Mouse (Mus musculus): ENCODE measurements at regions not wholly inside any gene's neighbourhood (a gene's known extent, or its start where the extent isn't known, plus 50 kb on each side); places are given as distances from the start of the nearest gene placed in this dataset.
"Not testable (repeated sequence)": the region's sequence is repeated elsewhere in the genome, so short reads cannot be mapped to it uniquely, and the experiment has no call there.

- DNase-seq; intact Hi-C loops (cut with DNase I; ENCODE audit: low total_unique reads): not testable (repeated sequence)
Measured at GRCm38 (mm10) chr3:59563486-59564006, 166.0 kb upstream of the Gm5538 start.

DNA sequence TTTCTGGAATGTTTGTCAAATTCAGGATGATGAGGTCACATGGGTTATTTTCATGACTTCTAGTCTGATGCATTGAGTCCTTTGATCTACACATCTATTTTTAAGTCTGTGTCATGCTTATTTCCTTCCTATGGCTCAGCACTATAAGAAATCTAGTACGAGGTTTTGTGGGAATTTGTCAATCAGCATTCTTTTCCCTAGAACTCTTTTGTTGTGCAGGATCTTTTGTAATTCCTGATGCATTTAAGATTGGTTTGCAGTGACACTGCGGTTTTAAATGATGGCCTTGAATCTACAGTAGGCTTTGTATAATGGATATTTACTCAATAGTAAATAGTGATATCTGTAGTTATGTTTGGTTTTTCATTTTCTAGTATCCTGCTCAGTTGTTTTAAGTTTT lies 187.0 kb upstream of the Gm5538 start:
- intact Hi-C loops (cut with DNase I; ENCODE audit: low total_unique reads) = no loop called here

GRCm38 (mm10) chr3:59540547-59540946 lies 189.0 kb upstream of the Gm5538 start:
- DNase-seq; intact Hi-C loops (cut with DNase I; ENCODE audit: low total_unique reads): not testable (repeated sequence)

More for the DNA sequence above, 187.0 kb upstream of the Gm5538 start:
- no peak for DNase-seq

- DNase-seq; intact Hi-C loops (cut with DNase I; ENCODE audit: low total_unique reads): not testable (repeated sequence)
Measured at GRCm38 (mm10) chr3:59539893-59540292, 189.7 kb upstream of the Gm5538 start.

DNA sequence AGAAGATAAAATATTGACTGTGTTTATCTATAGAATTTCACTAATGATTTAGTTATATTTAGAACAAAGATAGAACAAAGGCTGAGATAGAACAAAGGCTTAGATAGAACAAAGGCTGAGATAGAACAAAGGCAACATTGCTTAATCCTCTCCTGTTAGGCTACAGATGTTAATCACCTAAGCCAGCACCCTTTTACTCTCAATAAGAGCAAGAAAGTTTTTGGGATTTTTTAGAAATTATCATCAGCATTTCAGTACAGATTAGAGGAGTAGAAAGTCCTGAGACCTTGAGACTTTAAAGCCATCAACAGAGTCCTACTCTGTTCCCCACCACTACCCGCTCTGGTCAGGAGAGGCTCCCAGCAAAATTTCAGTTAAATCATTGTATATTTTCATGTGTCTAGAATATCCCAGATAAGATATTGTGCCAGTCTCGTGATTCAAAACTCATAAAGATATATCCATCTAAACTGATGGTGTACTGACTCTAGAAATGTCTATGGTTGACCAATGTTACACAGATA lies 187.2 kb upstream of the Igsf10 start:
- DNase-seq = no peak
- intact Hi-C loops (cut with DNase I; ENCODE audit: low total_unique reads) = no loop called here

GRCm38 (mm10) chr3:59530592-59531310 lies 186.6 kb upstream of the Igsf10 start:
- no peak for DNase-seq
- intact Hi-C loops (cut with DNase I; ENCODE audit: low total_unique reads) = no loop called here

DNA sequence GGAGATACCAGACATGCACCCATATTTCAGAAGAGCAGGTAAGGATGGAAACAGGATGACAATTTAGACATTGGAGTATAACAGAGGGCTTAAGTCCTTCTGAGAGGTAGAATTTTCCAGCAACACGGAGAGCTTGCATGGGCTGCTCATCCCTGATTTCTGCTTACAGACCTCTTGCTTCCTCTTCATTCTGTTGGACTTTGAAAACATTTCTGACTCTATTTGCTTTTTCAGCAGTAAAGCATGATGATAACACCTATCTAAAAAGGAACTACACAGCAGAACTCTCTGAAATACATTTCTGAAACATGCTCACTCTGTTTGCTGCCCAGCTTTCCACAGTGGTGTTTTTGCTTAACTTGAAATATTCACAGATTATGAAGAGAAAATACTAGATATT lies 176.6 kb upstream of the Igsf10 start:
- intact Hi-C loops (cut with DNase I; ENCODE audit: low total_unique reads) = no loop called here
- no peak for DNase-seq

- no peak for DNase-seq
- intact Hi-C loops (cut with DNase I; ENCODE audit: low total_unique reads) = no loop called here
Measured at GRCm38 (mm10) chr3:59478095-59478494, 133.9 kb upstream of the Igsf10 start.

GRCm38 (mm10) chr3:59477441-59478061 lies 133.4 kb upstream of the Igsf10 start:
- intact Hi-C loops (cut with DNase I; ENCODE audit: low total_unique reads) = no loop called here
- DNase-seq = no peak

DNA sequence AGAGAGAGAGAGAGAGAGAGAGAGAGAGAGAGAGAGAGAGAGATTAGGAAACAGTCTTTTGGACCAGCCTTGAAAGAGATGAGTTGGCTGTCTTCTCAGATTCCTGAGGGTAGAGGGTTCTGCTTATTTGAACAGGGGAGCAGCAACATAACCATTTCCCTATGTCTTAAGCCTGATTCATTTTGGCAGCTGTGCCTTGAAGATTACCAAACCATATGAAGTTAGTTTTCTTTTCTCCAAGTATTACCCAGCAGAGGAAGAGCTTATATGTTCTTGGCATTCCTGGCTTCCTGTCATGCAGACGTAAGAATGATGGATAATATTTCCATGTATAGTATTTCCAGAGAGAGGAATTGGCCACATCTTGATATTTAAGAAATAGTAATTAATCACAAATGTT lies 124.8 kb upstream of the Igsf10 start:
- DNase-seq = no peak
- intact Hi-C loops (cut with DNase I; ENCODE audit: low total_unique reads) = no loop called here

DNA sequence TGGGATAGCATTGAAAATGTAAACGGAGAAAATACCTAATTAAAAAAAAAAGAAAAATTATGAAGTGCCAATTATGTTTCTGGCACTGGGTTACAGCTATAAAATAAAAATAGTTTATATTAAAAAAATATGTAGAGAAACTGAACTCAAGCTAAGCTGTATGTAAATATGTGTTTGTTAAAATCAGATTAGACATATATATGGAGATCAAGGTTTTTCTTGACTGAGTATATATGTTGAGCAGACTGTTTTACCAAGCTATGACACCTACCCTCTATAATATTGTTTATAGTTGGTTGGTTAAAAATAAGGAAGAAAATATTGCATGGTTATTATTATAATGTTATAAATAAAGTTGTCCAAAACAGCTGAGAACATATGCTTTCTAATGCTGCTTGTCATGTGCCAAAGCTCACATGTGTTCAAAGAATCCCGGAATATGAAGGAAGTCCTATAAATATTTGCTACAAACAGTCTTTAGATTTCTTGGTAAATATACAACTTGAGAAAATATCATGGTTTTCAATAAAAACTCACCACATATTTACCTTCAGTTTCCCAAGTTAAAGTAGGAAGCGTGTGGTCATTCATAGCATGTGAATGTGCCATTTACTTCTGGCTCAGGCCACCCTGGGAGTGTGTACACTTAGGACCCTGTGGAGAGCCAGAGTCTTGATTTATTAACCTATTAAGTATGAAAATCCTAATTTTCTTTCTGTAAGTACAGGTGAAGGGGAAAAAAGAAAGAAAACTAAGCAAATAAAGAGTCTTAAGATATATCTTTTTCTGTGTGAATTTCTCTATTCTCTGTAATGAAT lies 118.4 kb upstream of the Igsf10 start:
- intact Hi-C loops (cut with DNase I; ENCODE audit: low total_unique reads) = no loop called here
- no peak for DNase-seq

GRCm38 (mm10) chr3:59456938-59457337 lies 112.7 kb upstream of the Igsf10 start:
- intact Hi-C loops (cut with DNase I; ENCODE audit: low total_unique reads) = no loop called here

DNA sequence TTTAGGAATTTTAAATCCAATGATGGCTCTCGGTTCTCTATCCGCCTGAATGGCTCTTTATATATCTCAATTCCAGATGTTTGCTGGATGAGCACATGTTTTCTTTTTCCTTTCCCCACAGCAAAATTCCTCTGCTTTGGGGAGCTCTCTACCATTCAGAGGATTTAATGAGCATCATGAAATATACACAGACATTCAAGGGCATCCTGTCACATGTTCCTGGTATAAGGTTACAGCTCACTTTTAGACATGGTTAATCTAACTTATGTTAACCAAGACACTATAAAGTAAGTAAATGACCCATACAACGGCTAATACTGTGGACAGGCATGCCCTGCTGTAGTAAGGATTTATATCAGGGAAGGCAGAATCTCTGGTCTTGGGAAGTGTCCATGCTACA lies 106.9 kb upstream of the Igsf10 start:
- intact Hi-C loops (cut with DNase I; ENCODE audit: low total_unique reads) = no loop called here
- DNase-seq = no peak

More at GRCm38 (mm10) chr3:59456938-59457337, 112.7 kb upstream of the Igsf10 start:
- no peak for DNase-seq

DNA sequence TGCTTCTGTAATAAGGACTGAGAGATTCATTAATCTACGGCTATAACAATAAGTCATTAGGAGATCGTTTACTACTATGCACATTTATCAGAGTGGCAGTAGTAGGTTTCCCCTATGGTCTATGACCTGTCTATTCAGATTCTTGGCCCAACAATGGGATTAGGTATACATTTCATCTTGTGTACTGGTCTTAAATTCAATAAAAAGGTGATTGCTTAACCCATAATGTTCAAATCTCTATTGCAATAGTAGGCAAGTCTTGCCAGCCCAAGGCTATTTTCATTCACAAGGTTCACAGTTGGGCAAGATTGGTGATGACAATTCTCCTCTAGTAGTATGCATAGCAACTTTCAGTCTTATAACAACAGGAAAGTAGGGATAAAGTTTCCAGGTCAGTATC lies 79.4 kb upstream of the Igsf10 start:
- no peak for DNase-seq
- intact Hi-C loops (cut with DNase I; ENCODE audit: low total_unique reads) = no loop called here

- intact Hi-C loops (cut with DNase I; ENCODE audit: low total_unique reads) = no loop called here
- no peak for DNase-seq
Measured at GRCm38 (mm10) chr3:59409131-59409530, 64.9 kb upstream of the Igsf10 start.

GRCm38 (mm10) chr3:59406035-59406434 lies 61.8 kb upstream of the Igsf10 start:
- intact Hi-C loops (cut with DNase I; ENCODE audit: low total_unique reads) = no loop called here
- peak; percentile 13 for DNase-seq

- peak; percentile 58 for DNase-seq
- intact Hi-C loops (cut with DNase I; ENCODE audit: low total_unique reads) = no loop called here
Measured at GRCm38 (mm10) chr3:59401856-59402255, 57.7 kb upstream of the Igsf10 start.

DNA sequence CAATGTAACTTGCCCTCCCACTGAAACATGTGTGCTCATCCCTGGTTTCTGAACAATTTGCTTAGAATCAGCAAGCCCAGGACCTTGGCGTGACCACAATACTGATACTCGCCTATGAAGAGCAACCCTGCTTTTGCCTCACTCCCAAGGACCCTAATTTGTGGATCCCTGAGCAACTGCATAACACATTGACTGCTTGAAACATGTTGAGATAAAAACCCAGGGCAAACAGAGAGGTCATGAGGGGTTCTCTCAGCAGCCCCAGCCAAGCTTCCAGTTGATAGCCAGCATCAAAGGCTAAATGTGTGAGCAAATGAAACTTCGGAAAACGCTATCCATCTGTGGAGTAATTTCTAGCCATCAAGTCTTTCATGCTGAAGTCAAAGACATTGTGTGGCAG lies 57.2 kb upstream of the Igsf10 start:
- intact Hi-C loops (cut with DNase I; ENCODE audit: low total_unique reads) = no loop called here
- DNase-seq = peak; percentile 8

Measured in gastrocnemius, postnatal 14 days (tissue).